Mouse (Mus musculus) layer of hippocampus, postnatal 25 days (tissue): ENCODE measurements around the gene Krt73. TPM values are rescaled to one million over a fixed set of nuclear protein-coding genes. Genes with fewer than 3 reads are reported as not detected.

ENCODE experiments used
- DNase-seq, 2 experiments: peaks; one replicate each; pipeline ENCODE4 v3.0.0; 2022; ENCODE audit warnings: mixed read lengths in 2 of 2, low spot score in 1 of 2; ENCODE audit errors: extremely low spot score in 1 of 2
- total RNA-seq, 2 experiments: library from RNA; stranded (reverse); gene quantifications; 2 replicates each; pipeline ENCODE4 v1.2.3; 2021

The Krt73 gene
- 1 to 10 TPM; 7.3 to 9.0 TPM for total RNA-seq

DNA sequence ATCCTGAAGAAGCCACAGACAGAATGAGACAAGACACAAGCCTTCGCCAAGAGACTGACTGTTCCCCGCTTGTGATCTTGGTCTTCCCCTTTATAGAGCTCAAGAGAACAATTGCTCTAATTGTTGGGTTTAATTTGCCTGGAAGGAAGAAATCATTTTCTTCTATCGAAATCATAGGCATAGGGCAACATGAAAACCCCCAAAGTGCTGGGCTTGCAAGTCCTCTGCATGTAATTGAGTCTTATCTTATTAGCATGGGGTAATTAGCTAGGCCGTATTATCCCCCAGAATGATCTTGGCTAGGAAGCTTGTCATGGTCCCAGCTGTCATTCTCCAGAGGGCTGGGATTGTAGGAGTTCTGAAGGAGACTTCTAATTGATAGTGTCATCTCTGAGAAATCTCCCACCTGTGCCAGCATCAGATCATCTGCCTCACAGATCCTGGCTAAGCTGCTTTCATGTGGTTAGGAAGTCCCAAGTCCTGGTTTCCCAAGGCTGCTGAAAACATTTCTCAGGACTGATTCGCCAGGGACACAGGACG is at the start of gene Krt73:
Krt73 (minus strand) TSS at position 51 of the 540 bp plus-strand sequence.
- DNase-seq = no peak

DNA sequence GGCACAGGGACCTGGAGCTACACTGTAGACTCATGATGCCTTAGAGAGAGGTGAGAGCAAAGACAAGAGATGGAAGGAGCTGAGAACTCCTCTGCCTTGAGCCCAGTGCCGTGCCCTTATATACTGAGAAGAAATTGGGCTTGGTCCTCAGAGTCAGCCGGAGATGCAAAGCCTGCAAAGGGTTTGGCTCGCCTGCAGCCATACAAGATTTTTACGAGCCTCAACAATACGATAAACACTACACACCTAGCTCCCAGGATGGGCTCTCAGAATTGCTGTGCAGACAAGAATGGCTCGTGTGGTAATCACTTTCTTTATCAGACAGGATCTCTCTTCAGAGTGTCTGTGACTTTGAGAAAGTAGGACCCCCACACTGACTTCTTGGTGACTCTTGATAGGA is 48.5 kb upstream of the Krt73 start, which contains the start of gene Krt1:
Krt1 (minus strand) TSS at position 101 of the 400 bp plus-strand sequence.
- no peak for DNase-seq

DNA sequence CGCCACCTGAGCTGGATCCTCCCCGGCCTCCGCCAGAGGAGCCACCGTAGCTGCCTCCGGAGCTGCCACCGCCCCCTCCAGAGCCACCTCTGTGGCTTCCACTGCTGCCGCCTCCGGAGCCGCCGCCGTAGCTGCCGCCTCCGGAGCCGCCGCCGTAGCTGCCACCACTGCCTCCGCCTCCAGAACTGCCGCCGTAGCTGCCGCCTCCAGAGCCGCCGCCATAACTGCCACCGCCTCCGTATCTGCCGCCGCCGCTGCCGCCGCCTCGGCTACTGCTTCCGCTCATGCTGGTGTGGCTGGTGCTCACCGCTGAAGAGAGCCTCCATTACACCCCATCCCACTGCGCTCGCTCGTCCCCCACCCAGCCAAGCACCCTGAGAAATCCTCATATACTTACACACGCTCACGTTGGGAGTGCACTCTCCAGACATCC is 43.8 kb upstream of the Krt73 start:
- peak; percentile 36 to 41 for DNase-seq

DNA sequence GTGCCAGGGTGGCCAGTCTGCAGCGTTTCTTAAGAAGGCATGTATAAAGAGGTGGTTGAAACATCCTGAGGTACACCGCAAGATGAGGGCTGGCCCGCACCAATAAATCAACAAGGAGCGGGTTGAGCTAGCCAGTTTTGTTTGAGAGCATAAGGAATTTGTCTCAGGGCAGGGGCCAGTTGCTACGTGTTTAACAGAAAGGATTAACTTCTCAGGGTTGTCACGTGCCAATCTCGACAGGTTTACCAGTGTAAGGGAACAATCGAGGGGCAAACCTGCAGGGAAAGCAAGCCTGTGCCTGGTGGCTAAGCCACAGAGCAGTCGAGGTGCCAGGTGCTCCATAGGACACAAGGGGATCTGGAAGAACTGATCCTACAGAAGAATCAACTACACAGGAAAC is 41.0 kb upstream of the Krt73 start:
- no peak for DNase-seq

DNA sequence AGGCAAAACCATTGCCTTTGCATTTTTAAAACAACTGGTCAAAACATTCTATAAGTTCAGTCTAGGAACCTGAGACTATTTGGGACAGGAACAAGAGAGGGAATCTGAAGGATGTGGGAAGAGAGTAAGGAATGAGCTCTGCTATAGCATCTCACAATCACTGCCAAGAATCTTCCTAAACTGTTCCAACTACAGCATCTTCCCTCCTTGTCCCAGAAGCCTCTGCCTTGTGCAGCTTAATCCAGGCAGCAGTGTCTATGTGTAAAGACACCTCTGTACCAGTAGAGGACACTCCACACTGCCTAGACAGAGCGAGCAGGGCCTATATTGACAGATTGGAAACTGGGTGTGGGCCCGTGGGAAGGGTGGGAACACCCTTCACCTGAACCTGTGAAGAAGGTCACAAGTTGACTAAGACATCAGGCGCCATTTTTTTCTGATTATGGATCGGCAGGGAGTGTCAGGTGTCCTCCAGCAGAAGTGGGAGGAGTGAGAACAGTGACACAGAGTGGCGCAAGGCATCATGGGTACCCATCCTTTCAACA is 32.7 kb upstream of the Krt73 start:
- DNase-seq = no peak

DNA sequence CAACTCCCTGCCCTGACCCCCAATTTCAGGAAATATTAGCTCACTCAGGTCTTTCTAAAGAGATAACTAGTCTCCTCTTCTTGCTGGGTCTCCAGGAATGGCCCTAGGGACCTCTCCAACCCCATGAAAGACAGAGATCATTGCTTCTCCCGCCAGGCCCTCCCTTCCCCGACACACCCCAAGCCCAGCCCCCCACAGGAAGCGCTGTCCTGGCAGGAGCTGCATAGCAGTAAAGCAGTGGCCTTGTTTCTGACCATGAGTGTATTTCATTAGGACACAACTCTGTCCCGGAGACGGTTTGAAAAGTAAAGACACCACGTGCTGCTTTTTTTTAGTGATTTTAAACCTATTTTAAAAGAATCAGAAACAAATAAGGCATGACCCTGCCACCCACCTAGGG is 31.0 kb upstream of the Krt73 start:
- DNase-seq = no peak

DNA sequence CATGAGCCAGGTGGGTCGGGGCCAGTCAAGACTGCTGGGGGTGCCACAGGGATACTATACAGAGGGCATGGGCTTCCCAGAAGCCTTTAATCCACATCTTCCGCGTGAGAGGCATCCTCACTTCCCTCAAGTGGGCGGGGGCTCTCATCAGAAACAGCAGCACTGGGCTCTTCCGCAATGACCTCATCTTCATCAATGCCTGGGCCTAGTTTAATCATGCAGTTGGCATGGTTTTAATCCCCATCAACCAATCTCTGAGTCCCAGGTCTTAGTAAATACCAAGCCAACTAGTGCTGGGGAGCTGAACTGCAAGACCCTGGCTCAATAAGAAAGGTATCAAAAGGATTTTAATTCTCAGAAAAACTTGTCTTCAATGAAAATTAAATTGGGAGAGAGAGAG is 27.3 kb upstream of the Krt73 start:
- no peak for DNase-seq

DNA sequence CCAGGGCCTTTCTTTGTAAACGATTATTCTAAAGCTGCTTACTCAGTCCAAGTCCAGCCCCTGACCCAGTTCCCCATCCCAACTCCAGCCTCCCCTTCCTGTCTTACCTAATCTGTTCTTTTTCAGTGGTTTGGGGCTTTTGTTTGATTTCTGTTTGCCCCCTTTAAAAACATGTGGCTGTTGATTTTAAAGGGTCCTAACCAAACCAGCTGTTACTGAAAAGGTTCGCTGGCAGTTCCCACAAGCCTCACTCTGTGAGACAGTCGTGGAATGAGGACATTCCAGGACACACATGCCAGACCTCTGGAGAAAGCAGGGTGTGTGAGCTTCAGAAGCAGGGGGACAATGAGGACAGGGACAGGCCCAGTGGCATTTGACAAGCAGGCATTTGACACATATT is 19.6 kb upstream of the Krt73 start:
- DNase-seq = no peak

DNA sequence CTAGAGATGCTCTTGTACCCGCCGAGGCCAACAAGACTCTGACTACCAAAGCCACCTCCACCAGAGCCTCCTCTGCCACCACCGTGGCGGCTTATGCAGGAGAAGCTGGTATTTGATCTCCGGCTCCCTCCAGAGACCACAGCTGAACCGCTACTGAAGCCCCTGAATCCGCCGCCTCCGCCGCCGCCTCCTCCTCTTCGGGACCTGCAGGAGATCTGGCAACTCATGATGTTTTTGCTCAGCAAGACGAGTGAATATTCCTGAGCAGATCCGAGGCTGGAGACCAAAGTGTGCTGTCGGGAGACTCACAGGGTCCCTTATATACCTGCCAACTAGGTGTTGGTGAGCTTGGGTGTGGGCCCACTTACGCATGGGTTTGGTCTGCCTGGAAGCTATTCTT is 15.7 kb upstream of the Krt73 start, which contains the start of gene Krt2:
Krt2 (minus strand) TSS at position 295 of the 400 bp plus-strand sequence.
- DNase-seq = peak in 1 of 2 experiments; percentile 16

DNA sequence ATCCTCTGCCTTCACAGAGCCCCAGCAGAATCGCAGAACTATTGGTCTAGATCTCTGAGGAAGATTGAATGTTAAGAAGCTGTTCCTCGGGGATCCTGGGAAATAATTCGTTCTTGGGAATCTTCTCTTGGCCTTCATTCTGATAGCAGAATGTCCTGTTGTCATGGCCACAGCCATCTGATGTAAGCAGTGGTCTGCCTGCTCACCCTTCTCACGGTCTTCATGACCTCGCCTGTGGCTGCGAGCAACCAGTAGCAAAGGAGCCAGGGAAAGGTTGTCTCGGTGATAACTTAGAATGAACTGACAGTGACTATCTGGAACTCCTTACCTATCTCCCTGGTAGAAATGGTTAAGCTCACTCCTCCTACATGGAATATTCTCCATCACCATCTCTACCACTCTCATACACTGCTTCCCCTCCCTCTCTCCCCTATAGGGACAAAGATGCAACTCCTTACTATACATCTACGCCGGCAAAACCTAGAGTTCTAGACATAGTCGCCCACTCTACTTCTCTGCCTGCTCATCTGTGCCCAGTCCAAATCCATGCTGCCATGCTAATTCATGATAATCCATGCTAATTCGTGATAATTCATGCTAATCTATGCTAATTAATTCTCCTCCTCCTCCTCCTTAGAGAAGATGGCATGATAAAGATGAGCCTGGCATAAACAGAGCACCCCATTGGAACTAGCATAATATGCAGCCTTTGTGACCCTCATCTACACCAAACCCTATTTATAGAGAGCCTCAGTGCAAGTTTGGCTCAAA is 1.1 kb upstream of the Krt73 start:
- no peak for DNase-seq

DNA sequence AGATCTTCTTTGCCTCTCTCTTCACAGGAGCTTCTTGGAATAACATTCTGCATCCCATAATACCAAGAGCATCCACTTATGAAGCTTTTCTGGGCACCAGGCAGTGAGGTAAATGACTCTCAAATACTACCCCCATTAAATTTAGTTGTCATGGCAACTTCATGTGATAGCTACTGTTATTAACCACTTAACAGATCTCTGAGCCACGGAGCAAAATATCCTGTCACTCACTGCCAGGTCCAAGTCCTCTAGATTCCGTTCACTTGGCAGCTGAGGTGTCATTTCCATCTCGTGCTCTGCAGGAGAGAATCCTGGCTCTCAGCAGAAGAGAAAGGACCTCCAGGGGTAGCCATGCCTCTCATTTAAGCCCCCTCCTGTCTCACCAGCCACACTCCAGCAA is 11.3 kb downstream of the Krt73 start:
- DNase-seq = no peak

DNA sequence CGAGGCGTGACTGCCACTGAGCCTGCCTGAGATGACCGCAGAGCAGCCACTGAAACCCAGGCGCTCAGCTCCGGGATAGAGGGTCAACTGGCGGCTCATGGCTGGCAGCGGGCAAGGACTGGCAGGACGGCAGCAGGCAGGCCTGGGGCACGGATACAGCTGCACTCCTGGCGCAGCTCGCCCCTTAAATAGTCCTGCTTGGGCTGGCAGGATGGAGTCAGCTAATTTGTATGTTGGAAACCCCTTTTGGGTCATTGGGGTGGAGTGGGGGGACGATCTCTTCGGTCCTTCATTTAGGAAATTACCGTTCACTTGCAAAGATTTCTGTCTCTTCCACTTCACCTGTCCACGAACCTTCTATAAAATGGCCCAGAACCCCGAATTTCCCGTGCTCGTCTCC is 15.8 kb downstream of the Krt73 start, which contains the start of gene Krt72:
Krt72 (minus strand) TSS at position 101 of the 400 bp plus-strand sequence.
- DNase-seq = no peak

DNA sequence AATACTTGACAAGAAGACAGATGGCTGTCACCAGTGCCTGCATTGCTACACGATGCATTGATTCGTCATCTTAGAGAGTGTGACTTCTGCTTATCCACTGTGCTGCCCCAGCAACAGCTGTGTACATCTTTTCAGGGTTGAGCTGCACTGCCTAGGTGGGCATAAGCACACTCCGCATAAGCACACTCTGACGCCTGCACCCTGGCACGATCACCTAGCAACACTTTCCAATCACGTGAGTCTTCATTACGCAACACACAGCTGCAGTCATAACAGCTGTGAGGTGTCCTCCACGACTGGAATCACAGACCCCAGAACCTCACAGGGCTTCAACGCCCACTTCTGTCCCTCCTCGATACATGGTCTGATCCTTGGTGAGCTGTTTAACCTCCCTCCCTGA is 28.7 kb downstream of the Krt73 start:
- no peak for DNase-seq

DNA sequence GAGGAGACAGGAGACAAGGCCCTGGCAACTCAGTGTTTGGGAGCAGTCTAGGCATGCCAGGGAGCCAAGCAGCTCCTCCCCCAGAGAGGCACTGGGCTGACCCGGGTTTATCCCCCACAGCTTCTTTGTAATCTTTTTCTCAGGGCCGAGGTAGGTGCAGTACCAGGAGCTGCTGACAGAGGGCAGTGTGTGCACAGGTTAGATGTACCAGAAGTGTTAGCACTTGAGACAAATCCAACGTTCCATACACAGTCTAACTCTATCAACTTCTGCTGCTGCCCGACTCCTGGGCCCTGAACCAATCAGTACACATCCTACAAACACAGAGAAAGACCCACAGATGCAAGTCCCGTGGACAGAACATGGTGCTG is 29.4 kb downstream of the Krt73 start:
- DNase-seq = peak; percentile 90 to 99

DNA sequence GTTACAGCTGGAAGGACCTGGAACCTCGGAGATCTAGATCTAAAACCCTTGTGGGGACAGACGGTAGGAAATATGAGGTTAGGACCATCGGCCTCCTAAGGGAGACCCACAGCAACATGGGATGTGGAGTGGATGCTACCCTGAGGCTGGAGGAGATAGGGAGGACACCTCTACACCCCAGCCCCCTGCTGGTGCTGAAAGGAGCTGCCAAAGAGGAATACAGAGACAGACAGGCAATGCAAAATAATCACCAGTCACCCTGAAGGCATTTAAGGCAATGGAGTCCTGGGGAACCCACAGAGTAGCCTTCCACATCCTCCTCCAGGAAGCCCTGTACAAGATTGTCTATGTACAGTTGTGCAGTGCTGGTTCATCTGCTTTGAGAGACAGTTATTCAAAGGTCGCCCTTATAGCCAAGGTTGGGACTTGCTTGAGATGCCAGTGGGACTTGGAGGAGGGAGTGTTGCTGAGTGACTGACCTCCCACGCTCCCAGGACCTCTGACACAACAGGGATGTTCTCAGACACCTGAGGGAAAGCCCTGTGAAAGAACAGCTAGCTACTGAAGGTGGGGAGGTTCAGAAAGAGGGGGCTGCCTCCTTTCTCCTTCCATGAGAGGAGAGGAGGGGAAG is 30.0 kb downstream of the Krt73 start:
- peak in 1 of 2 experiments; percentile 17 for DNase-seq

DNA sequence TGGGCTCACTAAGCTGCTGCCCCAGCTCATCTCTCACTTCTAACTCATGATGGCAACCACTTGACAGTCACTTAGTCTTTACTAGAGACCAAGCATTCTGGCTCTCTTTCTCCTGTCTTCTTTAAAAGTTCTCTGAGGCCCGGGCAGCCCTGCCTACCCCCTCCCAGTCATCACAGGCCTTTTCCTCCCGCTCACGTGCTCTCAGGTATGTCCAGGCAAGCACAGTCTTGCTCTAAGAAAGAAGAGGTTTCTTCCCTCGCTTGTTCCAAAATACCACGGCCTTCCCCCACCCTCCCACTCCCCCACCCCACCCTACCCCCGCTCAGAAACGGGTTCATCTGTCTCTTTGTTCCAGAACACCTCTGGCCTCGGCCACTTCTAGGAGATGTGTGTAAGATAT is 31.9 kb downstream of the Krt73 start:
- DNase-seq = no peak

Other genes with a start within 250 kb of the Krt73 start
- not detected for gene Krt90, start 239.4 kb downstream of the Krt73 start, total RNA-seq
- gene Krt75, start 228.4 kb downstream of the Krt73 start, total RNA-seq = not detected
- not detected for gene Gm5414, start 174.2 kb downstream of the Krt73 start, total RNA-seq
- gene Gm5478, start 155.0 kb downstream of the Krt73 start, total RNA-seq = not detected
- gene Krt6b, start 122.1 kb downstream of the Krt73 start, total RNA-seq = not detected
- gene Krt6a, start 108.0 kb downstream of the Krt73 start, total RNA-seq = not detected
- gene Krt5, start 89.4 kb downstream of the Krt73 start, total RNA-seq = under 1 TPM; 0.33 to 0.52 TPM
- gene Krt71, start 59.2 kb downstream of the Krt73 start, total RNA-seq = not detected
- gene Krt72, start 15.9 kb downstream of the Krt73 start, total RNA-seq = not detected
- 1 to 10 TPM; 5.2 to 5.4 TPM for gene Krt2, start 15.8 kb upstream of the Krt73 start, total RNA-seq
- gene Krt1, start 48.4 kb upstream of the Krt73 start, total RNA-seq = 1 to 10 TPM; 3.5 to 4.1 TPM
- gene Krt77, start 67.4 kb upstream of the Krt73 start, total RNA-seq = 10 to 100 TPM in 1 of 2 experiments, 1 to 10 TPM in 1; 9.4 to 11.3 TPM
- gene Krt76, start 90.6 kb upstream of the Krt73 start, total RNA-seq = not detected
- not detected for gene Krt4, start 122.4 kb upstream of the Krt73 start, total RNA-seq
- gene Krt79, start 138.0 kb upstream of the Krt73 start, total RNA-seq = under 1 TPM; 0.28 to 0.32 TPM
- not detected for gene Krt78, start 151.9 kb upstream of the Krt73 start, total RNA-seq
- under 1 TPM in 1 of 2 experiments, not detected in 1; 0.19 TPM for gene Krt8, start 202.1 kb upstream of the Krt73 start, total RNA-seq
- gene Krt18, start 225.8 kb upstream of the Krt73 start, total RNA-seq = under 1 TPM; 0.17 to 0.26 TPM